Mouse (Mus musculus) hindbrain, embryonic 15.5 days (tissue): ENCODE results near the gene Ltbp4. TPM values are rescaled to one million over a fixed set of nuclear protein-coding genes. Genes with fewer than 3 reads are reported as not detected.

ENCODE experiments used
- ATAC-seq: fragments of 200-750 bp; cut with Nextera tagmentation; 2 replicates; pipeline ENCODE4 v1.8.0; 2017; ENCODE audit warnings: low read depth, moderate number of reproducible peaks, moderate TSS enrichment; ENCODE audit not compliant: low FRiP score
- H3K27ac ChIP-seq: fragments of 300-500 bp; sonication (generic); replicated peaks from 2 replicates; pipeline ENCODE4 v1.5.1; 2015; ENCODE audit warnings: mild to moderate bottlenecking, inconsistent platforms
- H3K27me3 ChIP-seq: fragments of 300-500 bp; sonication (generic); 2 replicates; pipeline ENCODE4 v1.6.1; 2015; ENCODE audit warnings: control low read depth, inconsistent platforms
- H3K36me3 ChIP-seq: fragments of 300-500 bp; sonication (generic); 2 replicates; pipeline ENCODE4 v1.6.1; 2015; ENCODE audit warnings: control low read depth, inconsistent platforms
- H3K4me1 ChIP-seq: fragments of 300-500 bp; sonication (generic); replicated peaks from 2 replicates; pipeline ENCODE4 v1.6.1; 2015; ENCODE audit warnings: control low read depth, inconsistent platforms
- H3K4me2 ChIP-seq: fragments of 300-500 bp; sonication (generic); 2 replicates; pipeline ENCODE4 v1.6.1; 2015; ENCODE audit warnings: moderate library complexity, mild to moderate bottlenecking, inconsistent platforms
- H3K4me3 ChIP-seq: fragments of 300-500 bp; sonication (generic); 2 replicates; pipeline ENCODE4 v1.5.1; 2015; ENCODE audit warnings: mild to moderate bottlenecking, inconsistent platforms
- H3K9ac ChIP-seq: fragments of 300-500 bp; sonication (generic); 2 replicates; pipeline ENCODE4 v1.6.1; 2015; ENCODE audit warnings: inconsistent platforms
- H3K9me3 ChIP-seq: fragments of 300-500 bp; sonication (generic); 2 replicates; pipeline ENCODE4 v1.6.1; 2016; ENCODE audit warnings: control low read depth, inconsistent platforms
- WGBS: fragments of 180-500 bp; shearing (Covaris S2); methylation state at CpG from one replicate; pipeline ENCODE4 v1.1.7; 2015; 5-methylcytosine and 5-hydroxymethylcytosine counted together
- polyA plus RNA-seq: library from polyadenylated mRNA; unstranded; fragments of >200 nt; fragmentation: Nextera tagmentation; extraction: Ambion mirVana; gene quantifications from 2 replicates; pipeline ENCODE4 v1.2.1, GENCODE M21; 2015

Gene Ltbp4
- polyA plus RNA-seq, 1 experiment from 2014 or later: 13.9 TPM

- Histone ChIP-seq H3K27me3 (no peaks in the 10 kb centered on the region), H3K36me3 (peaks cover 44% of the 10 kb centered on the region), H3K4me3 (no peak overlapping the region), H3K27ac (no peak overlapping the region), H3K9ac (no peak overlapping the region), H3K4me2 (no peak overlapping the region), H3K9me3 (no peaks in the 10 kb centered on the region), H3K4me1 (peaks cover 36% of the 10 kb centered on the region)
- WGBS: 65% methylated on average over 6 of the region's 6 CpGs
- no peak for ATAC-seq
Observed at GRCm38 (mm10) chr7:27261888-27262287, 75.6 kb downstream of the Ltbp4 start.

GRCm38 (mm10) chr7:27260856-27261255 is 76.6 kb downstream of the Ltbp4 start:
- Histone ChIP-seq H3K9me3 (no peaks in the 10 kb centered on the region), H3K27me3 (no peaks in the 10 kb centered on the region), H3K4me1 (peaks cover 39% of the 10 kb centered on the region), H3K36me3 (peaks cover 36% of the 10 kb centered on the region), H3K27ac (peak overlapping the region; percentile 94; the same call in 1 of the 2 replicates), H3K4me2 (peak overlapping the region; percentile 64), H3K9ac (peak overlapping the region; percentile 94; the same call in 1 of the 2 replicates), H3K4me3 (peak overlapping the region; percentile 85)
- WGBS: 27% methylated on average over 7 of the region's 7 CpGs
- no peak for ATAC-seq

- 0 out of 2 replicates have a peak, but pooled peaks have one; percentile 7 for ATAC-seq
- Histone ChIP-seq H3K9ac (peak overlapping the region; percentile 94), H3K4me1 (peaks cover 39% of the 10 kb centered on the region), H3K27ac (peak overlapping the region; percentile 94), H3K4me2 (peak overlapping the region; percentile 64), H3K9me3 (no peaks in the 10 kb centered on the region), H3K4me3 (peak overlapping the region; percentile 85), H3K27me3 (no peaks in the 10 kb centered on the region), H3K36me3 (peaks cover 26% of the 10 kb centered on the region)
- 5% methylated on average over 5 of the region's 5 CpGs for WGBS
Observed at GRCm38 (mm10) chr7:27259771-27260170, 77.7 kb downstream of the Ltbp4 start.

- Histone ChIP-seq H3K27ac (peak overlapping the region; percentile 94), H3K4me2 (peak overlapping the region; percentile 64), H3K4me3 (peak overlapping the region; percentile 85), H3K36me3 (peaks cover 21% of the 10 kb centered on the region), H3K27me3 (no peaks in the 10 kb centered on the region), H3K9ac (peak overlapping the region; percentile 94), H3K9me3 (no peaks in the 10 kb centered on the region), H3K4me1 (peaks cover 39% of the 10 kb centered on the region)
- 0% methylated on average over 9 of the region's 9 CpGs for WGBS
- ATAC-seq: 0 out of 2 replicates have a peak, but pooled peaks have one; percentile 1
Observed at GRCm38 (mm10) chr7:27259271-27259721, 78.2 kb downstream of the Ltbp4 start.

GRCm38 (mm10) chr7:27258205-27258899 is 79.1 kb downstream of the Ltbp4 start, which contains the start of gene Numbl:
Numbl (plus strand) TSS chr7:27258433.
- Histone ChIP-seq H3K9ac (peak within 1 kb of the TSS; percentile 94), H3K9me3 (no peaks in the 10 kb centered on the region), H3K4me1 (peaks cover 39% of the 10 kb centered on the region), H3K27me3 (no peaks in the 10 kb centered on the region), H3K4me3 (peak within 1 kb of the TSS; percentile 85), H3K27ac (peak within 1 kb of the TSS; percentile 94), H3K4me2 (peak within 1 kb of the TSS; percentile 64), H3K36me3 (peaks cover 15% of the 10 kb centered on the region)
- under 1% methylated on average over 31 of the region's 47 CpGs for WGBS
- peak; percentile 80 for ATAC-seq

GRCm38 (mm10) chr7:27257852-27258204 is 79.7 kb downstream of the Ltbp4 start:
- Histone ChIP-seq H3K4me1 (peaks cover 39% of the 10 kb centered on the region), H3K9ac (peak overlapping the region; percentile 26; the same call in 1 of the 2 replicates), H3K9me3 (no peaks in the 10 kb centered on the region), H3K27me3 (no peaks in the 10 kb centered on the region), H3K36me3 (peaks cover 10% of the 10 kb centered on the region), H3K4me2 (peak overlapping the region; percentile 64), H3K4me3 (peak overlapping the region; percentile 85), H3K27ac (peak overlapping the region; percentile 94)
- ATAC-seq: peak; percentile 2
- 0% methylated on average over 4 of the region's 6 CpGs for WGBS

GRCm38 (mm10) chr7:27257046-27257851 is 80.2 kb downstream of the Ltbp4 start:
- Histone ChIP-seq H3K9me3 (no peaks in the 10 kb centered on the region), H3K4me1 (peaks cover 39% of the 10 kb centered on the region), H3K4me2 (peak overlapping the region; percentile 64), H3K4me3 (peak overlapping the region; percentile 85), H3K27ac (peak overlapping the region; percentile 94), H3K27me3 (no peaks in the 10 kb centered on the region), H3K36me3 (peaks cover 8% of the 10 kb centered on the region; the same call in 1 of the 2 replicates), H3K9ac (peak overlapping the region; percentile 26; the same call in 1 of the 2 replicates)
- ATAC-seq: peak; percentile 5; the same call in 1 of the 2 replicates
- WGBS: 11% methylated on average over 27 of the region's 27 CpGs

GRCm38 (mm10) chr7:27255721-27256120 is 81.8 kb downstream of the Ltbp4 start:
- no peak overlapping the region for H3K27ac ChIP-seq
- ATAC-seq: no peak
- no peak overlapping the region for H3K9ac ChIP-seq
- 0 out of 2 replicates have a peak, but pooled peaks cover 3% of the 10 kb centered on the region for H3K36me3 ChIP-seq
- H3K4me2 ChIP-seq: no peak overlapping the region
- no peaks in the 10 kb centered on the region for H3K27me3 ChIP-seq
- 76% methylated on average over 3 of the region's 3 CpGs for WGBS
- H3K4me1 ChIP-seq: peaks cover 25% of the 10 kb centered on the region
- no peaks in the 10 kb centered on the region for H3K9me3 ChIP-seq
- H3K4me3 ChIP-seq: no peak overlapping the region

Other genes starting within 250 kb of the Ltbp4 start
- gene Cyp2f2, start 217.8 kb downstream of the Ltbp4 start, polyA plus RNA-seq: not detected in 2 replicates
- gene Cyp2t4, start 184.0 kb downstream of the Ltbp4 start, polyA plus RNA-seq: 0.14 and 0.29 TPM in 2 replicates
- 96.4 and 107 TPM in 2 replicates for gene Egln2, start 170.9 kb downstream of the Ltbp4 start, polyA plus RNA-seq
- 102 and 111 TPM in 2 replicates for gene Rab4b, start 158.8 kb downstream of the Ltbp4 start, polyA plus RNA-seq
- gene Gm21983, start 156.6 kb downstream of the Ltbp4 start, polyA plus RNA-seq: 0.39 and 1.1 TPM in 2 replicates
- 23.9 and 26.6 TPM in 2 replicates for gene Mia, start 156.5 kb downstream of the Ltbp4 start, polyA plus RNA-seq
- gene BC024978, start 141.9 kb downstream of the Ltbp4 start, polyA plus RNA-seq: 3.8 and 4.0 TPM in 2 replicates
- gene Snrpa, start 141.4 kb downstream of the Ltbp4 start, polyA plus RNA-seq: 192 and 194 TPM in 2 replicates
- 7.5 and 8.2 TPM in 2 replicates for gene Itpkc, start 109.0 kb downstream of the Ltbp4 start, polyA plus RNA-seq
- gene Coq8b, start 104.7 kb downstream of the Ltbp4 start, polyA plus RNA-seq: 20.6 and 23.2 TPM in 2 replicates
- gene Numbl, start 79.3 kb downstream of the Ltbp4 start, polyA plus RNA-seq: 57.8 and 67.5 TPM in 2 replicates
- gene Shkbp1, start 18.3 kb upstream of the Ltbp4 start, polyA plus RNA-seq: 42.8 and 46.6 TPM in 2 replicates
- not detected in 2 replicates for gene Gm20479, start 19.7 kb upstream of the Ltbp4 start, polyA plus RNA-seq
- gene Sptbn4, start 110.0 kb upstream of the Ltbp4 start, polyA plus RNA-seq: 3.2 and 3.7 TPM in 2 replicates
- gene Blvrb, start 110.3 kb upstream of the Ltbp4 start, polyA plus RNA-seq: 20.2 and 24.0 TPM in 2 replicates
- gene Sertad3, start 136.1 kb upstream of the Ltbp4 start, polyA plus RNA-seq: 10.5 and 11.3 TPM in 2 replicates
- gene Sertad1, start 149.2 kb upstream of the Ltbp4 start, polyA plus RNA-seq: 9.3 and 9.8 TPM in 2 replicates
- 1.8 and 1.9 TPM in 2 replicates for gene Prx, start 161.6 kb upstream of the Ltbp4 start, polyA plus RNA-seq
- 0.82 and 1.0 TPM in 2 replicates for gene Hipk4, start 185.6 kb upstream of the Ltbp4 start, polyA plus RNA-seq
- gene Pld3, start 215.5 kb upstream of the Ltbp4 start, polyA plus RNA-seq: 189 TPM in 2 replicates
- gene 2310022A10Rik, start 215.5 kb upstream of the Ltbp4 start, polyA plus RNA-seq: 32.0 and 36.6 TPM in 2 replicates